Mouse (Mus musculus) midbrain, embryonic 15.5 days (tissue): ENCODE measurements around the gene Fxyd2. TPM values are rescaled to one million over a fixed set of nuclear protein-coding genes. Genes with fewer than 3 reads are reported as not detected.
A peak's percentile ranks its signal among the peaks of the same experiment; 100 is the strongest.

Experiments
- ATAC-seq: fragments of 200-750 bp; cut with Nextera tagmentation; replicated peaks from 2 replicates; pipeline ENCODE4 v1.8.0; 2017; ENCODE audit warnings: moderate TSS enrichment
- H3K27ac ChIP-seq: fragments of 300-500 bp; sonication (generic); 2 replicates; pipeline ENCODE4 v1.5.1; 2015; ENCODE audit warnings: mild to moderate bottlenecking, inconsistent platforms
- H3K27me3 ChIP-seq: fragments of 300-500 bp; sonication (generic); replicated peaks from 2 replicates; pipeline ENCODE4 v1.6.1; 2015; ENCODE audit warnings: inconsistent platforms
- H3K36me3 ChIP-seq: fragments of 300-500 bp; sonication (generic); replicated peaks from 2 replicates; pipeline ENCODE4 v1.6.1; 2015; ENCODE audit warnings: inconsistent platforms
- H3K4me1 ChIP-seq: fragments of 300-500 bp; sonication (generic); 2 replicates; pipeline ENCODE4 v1.6.1; 2015; ENCODE audit warnings: inconsistent platforms
- H3K4me2 ChIP-seq: fragments of 300-500 bp; sonication (generic); 2 replicates; pipeline ENCODE4 v1.6.1; 2015; ENCODE audit warnings: inconsistent platforms, mild to moderate bottlenecking, moderate library complexity
- H3K4me3 ChIP-seq: fragments of 300-500 bp; sonication (generic); 2 replicates; pipeline ENCODE4 v1.5.1; 2015; ENCODE audit warnings: mild to moderate bottlenecking, inconsistent platforms
- H3K9ac ChIP-seq: fragments of 300-500 bp; sonication (generic); 2 replicates; pipeline ENCODE4 v1.6.1; 2015; ENCODE audit warnings: mild to moderate bottlenecking, inconsistent platforms
- H3K9me3 ChIP-seq: fragments of 300-500 bp; sonication (generic); 2 replicates; pipeline ENCODE4 v1.6.1; 2016; ENCODE audit warnings: inconsistent platforms
- WGBS: fragments of 180-500 bp; shearing (Covaris S2); methylation state at CpG from one replicate; pipeline ENCODE4 v1.1.7; 2015; ENCODE audit warnings: mixed read lengths; 5-methylcytosine and 5-hydroxymethylcytosine counted together
- polyA plus RNA-seq: library from polyadenylated mRNA; unstranded; fragments of >200 nt; fragmentation: Nextera tagmentation; extraction: Ambion mirVana; gene quantifications from 2 replicates; pipeline ENCODE4 v1.2.1, GENCODE M21; 2015

The Fxyd2 gene
- polyA plus RNA-seq, 1 experiment from 2014 or later: 10.4 TPM

GRCm38 (mm10) chr9:45432639-45433038 lies 33.2 kb downstream of the Fxyd2 start:
- Histone ChIP-seq H3K9me3 (no peaks in the 10 kb centered on the region), H3K4me1 (peaks cover 64% of the 10 kb centered on the region), H3K4me3 (peak overlapping the region; percentile 71), H3K9ac (peak overlapping the region; percentile 25; the same call in 1 of the 2 replicates), H3K4me2 (peak overlapping the region; percentile 86), H3K36me3 (no peaks in the 10 kb centered on the region), H3K27me3 (0 out of 2 replicates have a peak, but pooled peaks cover 7% of the 10 kb centered on the region), H3K27ac (peak overlapping the region; percentile 81)
- 24% methylated on average over 12 of the region's 12 CpGs for WGBS
- peak; percentile 7; the same call in 1 of the 2 replicates for ATAC-seq

- Histone ChIP-seq H3K4me2 (peak overlapping the region; percentile 86), H3K9ac (peak overlapping the region; percentile 25), H3K27ac (peak overlapping the region; percentile 81), H3K4me3 (peak overlapping the region; percentile 71), H3K4me1 (peaks cover 66% of the 10 kb centered on the region), H3K9me3 (no peaks in the 10 kb centered on the region), H3K27me3 (0 out of 2 replicates have a peak, but pooled peaks cover 7% of the 10 kb centered on the region), H3K36me3 (no peaks in the 10 kb centered on the region)
- WGBS: 49% methylated on average over 9 of the region's 9 CpGs
- no peak for ATAC-seq
These were observed 33.6 kb downstream of the Fxyd2 start for GRCm38 (mm10) chr9:45433119-45433518.

GRCm38 (mm10) chr9:45434171-45434570 lies 34.7 kb downstream of the Fxyd2 start:
- no peaks in the 10 kb centered on the region for H3K9me3 ChIP-seq
- peaks cover 70% of the 10 kb centered on the region for H3K4me1 ChIP-seq

GRCm38 (mm10) chr9:45439025-45439424 lies 39.6 kb downstream of the Fxyd2 start:
- no peak overlapping the region for H3K4me2 ChIP-seq

More at GRCm38 (mm10) chr9:45434171-45434570, 34.7 kb downstream of the Fxyd2 start:
- WGBS: 42% methylated on average over 2 of the region's 2 CpGs
- Histone ChIP-seq H3K36me3 (no peaks in the 10 kb centered on the region), H3K4me3 (no peak overlapping the region), H3K9ac (no peak overlapping the region), H3K27ac (peak overlapping the region; percentile 81), H3K4me2 (peak overlapping the region; percentile 86), H3K27me3 (0 out of 2 replicates have a peak, but pooled peaks cover 7% of the 10 kb centered on the region)
- no peak for ATAC-seq

GRCm38 (mm10) chr9:45440083-45440784 lies 40.8 kb downstream of the Fxyd2 start:
- H3K4me3 ChIP-seq: no peak overlapping the region
- WGBS: 78% methylated on average over 16 of the region's 16 CpGs
- ATAC-seq: no peak
- H3K4me2 ChIP-seq: no peak overlapping the region
- no peaks in the 10 kb centered on the region for H3K36me3 ChIP-seq
- no peaks in the 10 kb centered on the region for H3K9me3 ChIP-seq
- peaks cover 49% of the 10 kb centered on the region for H3K4me1 ChIP-seq
- no peak overlapping the region for H3K9ac ChIP-seq
- no peak overlapping the region for H3K27ac ChIP-seq
- H3K27me3 ChIP-seq: no peaks in the 10 kb centered on the region

More at GRCm38 (mm10) chr9:45439025-45439424, 39.6 kb downstream of the Fxyd2 start:
- no peaks in the 10 kb centered on the region for H3K36me3 ChIP-seq
- no peaks in the 10 kb centered on the region for H3K27me3 ChIP-seq
- no peak overlapping the region for H3K27ac ChIP-seq
- H3K9ac ChIP-seq: no peak overlapping the region
- ATAC-seq: no peak
- peaks cover 61% of the 10 kb centered on the region for H3K4me1 ChIP-seq
- no peaks in the 10 kb centered on the region for H3K9me3 ChIP-seq
- no peak overlapping the region for H3K4me3 ChIP-seq
- 81% methylated on average over 4 of the region's 4 CpGs for WGBS

GRCm38 (mm10) chr9:45444251-45444798 lies 44.9 kb downstream of the Fxyd2 start:
- ATAC-seq: no peak
- H3K9me3 ChIP-seq: no peaks in the 10 kb centered on the region
- no peak overlapping the region for H3K4me3 ChIP-seq
- H3K9ac ChIP-seq: no peak overlapping the region
- H3K27me3 ChIP-seq: no peaks in the 10 kb centered on the region
- 89% methylated on average over 5 of the region's 5 CpGs for WGBS
- no peaks in the 10 kb centered on the region for H3K36me3 ChIP-seq
- peaks cover 27% of the 10 kb centered on the region for H3K4me1 ChIP-seq
- no peak overlapping the region for H3K27ac ChIP-seq
- H3K4me2 ChIP-seq: no peak overlapping the region

- Histone ChIP-seq H3K4me1 (peaks cover 20% of the 10 kb centered on the region), H3K9me3 (no peaks in the 10 kb centered on the region), H3K36me3 (peaks cover 3% of the 10 kb centered on the region; the same call in 1 of the 2 replicates), H3K27me3 (no peaks in the 10 kb centered on the region), H3K27ac (no peak overlapping the region), H3K9ac (no peak overlapping the region), H3K4me2 (no peak overlapping the region), H3K4me3 (no peak overlapping the region)
- WGBS: 78% methylated on average over 4 of the region's 4 CpGs
- ATAC-seq: no peak
These were observed 50.2 kb downstream of the Fxyd2 start for GRCm38 (mm10) chr9:45449658-45450057.

GRCm38 (mm10) chr9:45451346-45451745 lies 51.9 kb downstream of the Fxyd2 start:
- Histone ChIP-seq H3K9ac (no peak overlapping the region), H3K4me1 (peaks cover 21% of the 10 kb centered on the region), H3K9me3 (no peaks in the 10 kb centered on the region), H3K4me3 (no peak overlapping the region), H3K36me3 (peaks cover 3% of the 10 kb centered on the region; the same call in 1 of the 2 replicates), H3K27me3 (no peaks in the 10 kb centered on the region), H3K4me2 (no peak overlapping the region), H3K27ac (no peak overlapping the region)
- WGBS: 94% methylated on average over 4 of the region's 4 CpGs
- no peak for ATAC-seq

- Histone ChIP-seq H3K4me3 (no peak overlapping the region), H3K9me3 (no peaks in the 10 kb centered on the region), H3K27me3 (no peaks in the 10 kb centered on the region), H3K36me3 (peaks cover 3% of the 10 kb centered on the region; the same call in 1 of the 2 replicates), H3K27ac (peak overlapping the region; percentile 16; the same call in 1 of the 2 replicates), H3K4me2 (no peak overlapping the region), H3K9ac (no peak overlapping the region), H3K4me1 (peaks cover 21% of the 10 kb centered on the region)
- no peak for ATAC-seq
- 84% methylated on average over 10 of the region's 10 CpGs for WGBS
These were observed 54.6 kb downstream of the Fxyd2 start for GRCm38 (mm10) chr9:45454032-45454431.

GRCm38 (mm10) chr9:45454889-45455610 lies 55.6 kb downstream of the Fxyd2 start:
- H3K9ac ChIP-seq: no peak overlapping the region
- H3K27ac ChIP-seq: peak overlapping the region; percentile 2; the same call in 1 of the 2 replicates
- 0 out of 2 replicates have a peak, but pooled peaks have one; percentile 17 for ATAC-seq

GRCm38 (mm10) chr9:45457200-45457599 lies 57.7 kb downstream of the Fxyd2 start:
- Histone ChIP-seq H3K27ac (no peak overlapping the region), H3K4me2 (no peak overlapping the region), H3K27me3 (no peaks in the 10 kb centered on the region), H3K4me1 (peaks cover 21% of the 10 kb centered on the region), H3K9me3 (no peaks in the 10 kb centered on the region), H3K9ac (no peak overlapping the region), H3K36me3 (no peaks in the 10 kb centered on the region), H3K4me3 (no peak overlapping the region)
- 37% methylated on average over 7 of the region's 7 CpGs for WGBS
- ATAC-seq: no peak

More at GRCm38 (mm10) chr9:45454889-45455610, 55.6 kb downstream of the Fxyd2 start:
- WGBS: 36% methylated on average over 8 of the region's 8 CpGs
- Histone ChIP-seq H3K36me3 (peaks cover 3% of the 10 kb centered on the region; the same call in 1 of the 2 replicates), H3K4me2 (no peak overlapping the region), H3K27me3 (no peaks in the 10 kb centered on the region), H3K4me3 (no peak overlapping the region), H3K4me1 (peaks cover 21% of the 10 kb centered on the region), H3K9me3 (no peaks in the 10 kb centered on the region)

- ATAC-seq: no peak
- H3K36me3 ChIP-seq: no peaks in the 10 kb centered on the region
- no peak overlapping the region for H3K4me2 ChIP-seq
- 49% methylated on average over 14 of the region's 14 CpGs for WGBS
- no peak overlapping the region for H3K9ac ChIP-seq
- no peak overlapping the region for H3K4me3 ChIP-seq
- peaks cover 17% of the 10 kb centered on the region for H3K4me1 ChIP-seq
- no peaks in the 10 kb centered on the region for H3K9me3 ChIP-seq
- H3K27me3 ChIP-seq: no peaks in the 10 kb centered on the region
- no peak overlapping the region for H3K27ac ChIP-seq
These were observed 58.9 kb downstream of the Fxyd2 start for GRCm38 (mm10) chr9:45458363-45458762.
